Mouse (Mus musculus): ENCODE data around the gene Gba2. TPM values are rescaled to one million over a fixed set of nuclear protein-coding genes. Genes with fewer than 3 reads are reported as not detected.

The Gba2 gene
- polyA plus RNA-seq, 1 experiment from 2014 or later = 44.5 TPM

DNA sequence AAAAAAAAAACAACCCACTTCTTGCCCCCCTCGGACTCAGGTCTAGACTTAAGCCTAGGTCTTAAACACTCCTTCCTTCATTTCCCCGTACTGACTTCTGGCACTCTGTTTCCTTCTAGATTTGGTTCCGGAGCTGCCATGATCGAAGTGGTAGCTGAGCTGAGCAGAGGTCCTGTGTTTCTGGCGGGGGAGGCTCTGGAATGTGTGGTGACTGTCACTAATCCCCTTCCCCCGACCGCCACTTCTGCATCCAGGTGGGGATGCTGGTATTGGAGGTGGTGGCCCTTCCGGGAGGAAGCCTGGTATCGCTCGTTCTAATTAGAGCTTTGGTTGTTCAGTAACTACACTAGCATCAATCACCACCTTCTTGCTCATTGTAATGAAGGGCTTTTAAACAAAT, 583 bp upstream of the Gba2 start:
- WGBS = 9% methylated on average over 10 of the region's 10 CpGs
- peak overlapping the region; percentile 72; the same call in 1 of the 2 replicates for H3K27ac ChIP-seq
- H3K9me3 ChIP-seq (replicated peaks) = no peaks in the 10 kb centered on the region
- peak overlapping the region; percentile 94 for H3K4me2 ChIP-seq
- H3K9ac ChIP-seq = peak overlapping the region; percentile 91
- H3K4me1 ChIP-seq = peaks cover 46% of the 10 kb centered on the region
- no peaks in the 10 kb centered on the region for H3K27me3 ChIP-seq
- H3K4me3 ChIP-seq = peak overlapping the region; percentile 88
- no peak for ATAC-seq
- H3K36me3 ChIP-seq (ENCODE audit: poor library complexity, severe bottlenecking) = peaks cover 42% of the 10 kb centered on the region

DNA sequence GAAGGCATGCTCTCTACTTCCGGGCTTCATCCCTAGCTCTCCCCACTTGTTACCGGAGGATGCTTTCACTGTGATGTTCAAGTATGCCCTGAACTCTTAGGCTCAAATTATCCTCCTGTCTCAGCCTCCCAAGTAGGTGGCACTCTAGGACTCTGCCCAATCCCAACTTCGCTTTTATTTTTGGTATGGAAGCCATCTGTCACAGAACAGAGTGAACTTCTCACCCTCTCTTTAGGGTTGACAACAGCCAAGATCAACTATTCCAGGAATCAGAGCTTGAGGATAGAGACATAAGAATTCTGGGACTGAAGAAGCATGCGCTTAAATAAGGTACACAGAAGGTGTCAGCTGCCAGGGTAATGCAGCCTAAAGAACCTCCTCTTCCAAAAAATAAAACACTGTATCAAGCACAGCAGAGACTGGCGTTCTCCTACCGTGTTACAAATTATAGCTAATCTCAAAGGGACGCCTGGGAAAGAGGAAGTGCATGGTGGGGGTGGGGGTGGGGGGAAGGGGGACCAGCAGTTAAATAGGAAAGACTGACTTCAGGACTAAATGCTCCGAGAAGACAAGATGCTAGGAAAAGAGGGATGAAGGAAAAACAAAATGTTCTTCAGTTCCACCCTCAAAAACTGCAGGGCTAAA, 1.3 kb downstream of the Gba2 start:
- peaks cover 46% of the 10 kb centered on the region for H3K4me1 ChIP-seq
- H3K4me3 ChIP-seq = peak overlapping the region; percentile 88
- H3K9ac ChIP-seq = peak overlapping the region; percentile 91
- WGBS = 63% methylated on average over 8 of the region's 8 CpGs
- no peak overlapping the region for H3K27ac ChIP-seq
- peaks cover 42% of the 10 kb centered on the region for H3K36me3 ChIP-seq (ENCODE audit: poor library complexity, severe bottlenecking)
- ATAC-seq = no peak
- H3K9me3 ChIP-seq (replicated peaks) = no peaks in the 10 kb centered on the region
- no peaks in the 10 kb centered on the region for H3K27me3 ChIP-seq
- H3K4me2 ChIP-seq = peak overlapping the region; percentile 94

DNA sequence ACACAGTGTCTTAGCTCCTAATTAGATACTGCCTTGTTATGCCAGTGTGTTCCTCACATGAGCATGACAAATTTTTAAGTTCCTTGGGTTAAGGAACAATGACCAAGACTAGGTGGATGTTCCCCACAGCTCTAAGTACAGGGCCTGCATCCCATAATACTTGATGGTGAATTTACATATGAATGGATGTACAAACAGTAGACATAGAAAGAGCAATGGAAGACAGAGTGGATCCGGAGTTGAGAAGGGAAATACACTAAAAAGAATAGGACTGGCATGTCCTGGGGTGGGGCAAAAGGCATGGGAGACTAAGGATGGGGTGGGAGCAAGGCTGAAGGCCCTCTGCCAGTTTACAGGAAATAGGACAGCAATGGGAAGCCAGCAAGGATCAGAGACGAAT, 3.3 kb downstream of the Gba2 start:
- no peak for ATAC-seq

DNA sequence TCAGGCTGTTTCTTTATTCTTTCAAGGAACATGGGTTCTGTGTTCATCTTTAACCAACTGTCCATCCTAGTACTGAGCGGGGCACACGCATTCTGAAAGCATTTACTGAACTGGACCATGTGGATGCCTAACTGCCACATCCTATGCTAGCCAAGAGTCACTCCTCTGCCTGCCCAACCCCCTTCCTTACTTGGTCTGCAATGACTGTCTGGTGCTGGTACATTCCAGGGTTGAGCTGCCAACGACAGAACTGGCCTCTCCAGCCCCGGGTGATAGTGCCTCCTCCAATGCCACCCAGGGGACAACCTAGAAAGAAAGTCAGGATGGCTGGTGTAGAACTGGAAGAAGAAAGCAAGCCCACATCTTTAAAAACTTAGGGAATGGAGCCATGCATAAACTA, 5.1 kb downstream of the Gba2 start:
- ATAC-seq = no peak
- Histone ChIP-seq H3K4me3 (no peak overlapping the region), H3K4me2 (no peak overlapping the region), H3K9me3 (replicated peaks) (no peaks in the 10 kb centered on the region), H3K9ac (no peak overlapping the region), H3K4me1 (peaks cover 36% of the 10 kb centered on the region), H3K27ac (no peak overlapping the region), H3K27me3 (no peaks in the 10 kb centered on the region), H3K36me3 (ENCODE audit: poor library complexity, severe bottlenecking) (peaks cover 58% of the 10 kb centered on the region)
- WGBS = 88% methylated on average over 4 of the region's 4 CpGs

More for the DNA sequence above, 3.3 kb downstream of the Gba2 start:
- Histone ChIP-seq H3K36me3 (ENCODE audit: poor library complexity, severe bottlenecking) (peaks cover 42% of the 10 kb centered on the region), H3K27me3 (no peaks in the 10 kb centered on the region), H3K9ac (peak overlapping the region; percentile 53), H3K9me3 (replicated peaks) (no peaks in the 10 kb centered on the region), H3K27ac (0 out of 2 replicates have a peak overlapping the region, but pooled peaks have one; percentile 1), H3K4me1 (peaks cover 46% of the 10 kb centered on the region), H3K4me3 (peak overlapping the region; percentile 17; the same call in 1 of the 2 replicates), H3K4me2 (peak overlapping the region; percentile 94)
- 43% methylated on average over 2 of the region's 2 CpGs for WGBS

DNA sequence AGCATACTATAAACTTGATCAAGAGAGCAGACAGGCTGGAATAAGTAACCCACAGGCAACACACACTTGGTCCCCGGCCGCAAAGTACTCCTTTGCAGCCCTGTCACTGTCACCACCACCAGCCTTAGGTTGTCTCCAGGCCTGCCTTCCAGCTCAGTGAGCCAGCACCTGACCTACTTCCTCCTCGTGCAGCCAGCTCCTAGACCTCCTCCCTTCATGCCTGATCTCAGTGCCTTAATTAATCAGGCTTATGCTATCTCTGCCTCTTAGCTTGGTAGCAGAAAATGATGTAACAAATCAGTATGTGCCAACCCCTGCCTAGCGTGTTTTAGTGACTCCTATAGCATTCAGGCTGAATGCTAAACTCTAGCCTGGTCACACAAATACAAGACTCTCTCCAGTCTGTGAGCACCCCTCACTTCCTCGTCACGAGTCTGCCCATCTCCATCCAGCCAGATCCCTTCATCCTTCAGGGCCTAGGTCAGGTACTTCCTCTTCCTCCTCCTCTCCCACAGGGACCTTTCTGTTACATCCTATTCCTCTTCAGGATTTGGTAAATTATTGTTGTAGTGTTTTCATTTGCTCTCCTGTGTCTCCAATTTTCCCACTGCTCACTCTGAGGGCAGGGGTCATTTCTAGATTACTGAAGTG, 7.2 kb downstream of the Gba2 start:
- Histone ChIP-seq H3K4me2 (no peak overlapping the region), H3K27ac (no peak overlapping the region), H3K9me3 (replicated peaks) (no peaks in the 10 kb centered on the region), H3K27me3 (no peaks in the 10 kb centered on the region), H3K4me3 (no peak overlapping the region), H3K36me3 (ENCODE audit: poor library complexity, severe bottlenecking) (peaks cover 78% of the 10 kb centered on the region), H3K9ac (no peak overlapping the region), H3K4me1 (peaks cover 18% of the 10 kb centered on the region)
- no peak for ATAC-seq
- WGBS = 91% methylated on average over 6 of the region's 6 CpGs

DNA sequence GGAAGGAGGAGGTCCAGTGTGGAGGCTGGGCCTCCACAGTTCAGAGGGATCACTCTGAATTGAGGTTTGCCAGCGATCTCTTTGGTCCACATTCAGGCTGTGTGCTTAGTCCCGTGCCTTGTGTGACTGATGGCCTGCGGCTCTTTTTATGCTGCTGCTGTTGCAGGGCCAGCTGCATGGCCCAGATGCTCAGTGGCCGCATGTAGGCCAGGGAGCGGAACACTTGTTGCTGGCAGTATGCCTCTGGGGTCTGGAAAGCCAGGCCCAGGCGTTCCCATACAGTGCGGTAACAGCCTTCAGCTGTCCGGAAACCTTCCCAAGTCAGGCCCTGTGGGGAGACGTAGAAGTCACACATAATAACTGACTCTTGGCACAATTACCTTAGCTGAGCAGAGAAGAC, 11.5 kb downstream of the Gba2 start:
- Histone ChIP-seq H3K9me3 (replicated peaks) (no peaks in the 10 kb centered on the region), H3K4me1 (peaks cover 15% of the 10 kb centered on the region), H3K9ac (no peak overlapping the region), H3K4me3 (no peak overlapping the region), H3K4me2 (no peak overlapping the region), H3K36me3 (ENCODE audit: poor library complexity, severe bottlenecking) (peaks cover 80% of the 10 kb centered on the region), H3K27ac (no peak overlapping the region), H3K27me3 (no peaks in the 10 kb centered on the region)
- no peak for ATAC-seq
- 94% methylated on average over 9 of the region's 9 CpGs for WGBS

DNA sequence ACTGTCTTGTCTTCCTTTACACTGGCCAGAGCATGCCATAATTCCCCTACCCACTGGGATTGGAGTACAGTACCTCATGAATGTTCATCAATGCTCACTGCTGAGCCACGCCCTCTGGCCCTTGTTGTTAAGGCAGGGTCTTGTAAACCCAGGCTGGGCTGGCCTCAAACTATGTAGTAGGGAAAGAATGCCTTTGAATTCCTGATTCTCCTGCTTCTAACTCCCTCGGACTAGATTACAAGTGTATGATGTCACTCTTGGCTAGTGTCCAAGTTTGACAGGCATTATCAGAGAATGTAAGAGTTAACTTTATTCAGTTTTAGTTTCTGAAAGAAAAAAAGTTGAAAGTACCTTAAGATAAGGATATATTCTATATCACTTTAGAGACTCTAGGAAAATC, 14.4 kb downstream of the Gba2 start:
- ATAC-seq = no peak
- Histone ChIP-seq H3K4me1 (peaks cover 37% of the 10 kb centered on the region), H3K27ac (no peak overlapping the region), H3K9ac (no peak overlapping the region), H3K9me3 (replicated peaks) (no peaks in the 10 kb centered on the region), H3K4me2 (peak overlapping the region; percentile 80), H3K4me3 (no peak overlapping the region), H3K36me3 (ENCODE audit: poor library complexity, severe bottlenecking) (peaks cover 51% of the 10 kb centered on the region), H3K27me3 (no peaks in the 10 kb centered on the region)
- 34% methylated on average over 2 of the region's 2 CpGs for WGBS

DNA sequence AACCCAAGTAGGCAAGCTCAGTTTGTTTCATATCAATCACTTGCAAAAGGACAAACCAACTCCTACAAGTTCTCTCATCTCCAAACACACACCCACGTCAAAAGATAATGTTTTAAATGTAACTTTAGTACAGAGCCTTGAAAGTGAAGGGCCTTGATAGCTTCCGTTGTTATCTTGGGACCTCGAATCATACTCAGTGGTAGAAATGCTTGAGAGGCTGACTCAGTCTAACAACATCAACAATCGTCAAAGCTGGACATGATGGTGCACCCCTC, 15.1 kb downstream of the Gba2 start:
- H3K9me3 ChIP-seq (replicated peaks) = no peaks in the 10 kb centered on the region
- peaks cover 43% of the 10 kb centered on the region for H3K4me1 ChIP-seq
- H3K9ac ChIP-seq = peak overlapping the region; percentile 95; the same call in 1 of the 2 replicates
- no peak for ATAC-seq
- no peaks in the 10 kb centered on the region for H3K27me3 ChIP-seq
- H3K36me3 ChIP-seq (ENCODE audit: poor library complexity, severe bottlenecking) = peaks cover 47% of the 10 kb centered on the region
- H3K4me2 ChIP-seq = peak overlapping the region; percentile 80
- H3K27ac ChIP-seq = no peak overlapping the region
- 85% methylated on average over 4 of the region's 4 CpGs for WGBS
- H3K4me3 ChIP-seq = peak overlapping the region; percentile 90

DNA sequence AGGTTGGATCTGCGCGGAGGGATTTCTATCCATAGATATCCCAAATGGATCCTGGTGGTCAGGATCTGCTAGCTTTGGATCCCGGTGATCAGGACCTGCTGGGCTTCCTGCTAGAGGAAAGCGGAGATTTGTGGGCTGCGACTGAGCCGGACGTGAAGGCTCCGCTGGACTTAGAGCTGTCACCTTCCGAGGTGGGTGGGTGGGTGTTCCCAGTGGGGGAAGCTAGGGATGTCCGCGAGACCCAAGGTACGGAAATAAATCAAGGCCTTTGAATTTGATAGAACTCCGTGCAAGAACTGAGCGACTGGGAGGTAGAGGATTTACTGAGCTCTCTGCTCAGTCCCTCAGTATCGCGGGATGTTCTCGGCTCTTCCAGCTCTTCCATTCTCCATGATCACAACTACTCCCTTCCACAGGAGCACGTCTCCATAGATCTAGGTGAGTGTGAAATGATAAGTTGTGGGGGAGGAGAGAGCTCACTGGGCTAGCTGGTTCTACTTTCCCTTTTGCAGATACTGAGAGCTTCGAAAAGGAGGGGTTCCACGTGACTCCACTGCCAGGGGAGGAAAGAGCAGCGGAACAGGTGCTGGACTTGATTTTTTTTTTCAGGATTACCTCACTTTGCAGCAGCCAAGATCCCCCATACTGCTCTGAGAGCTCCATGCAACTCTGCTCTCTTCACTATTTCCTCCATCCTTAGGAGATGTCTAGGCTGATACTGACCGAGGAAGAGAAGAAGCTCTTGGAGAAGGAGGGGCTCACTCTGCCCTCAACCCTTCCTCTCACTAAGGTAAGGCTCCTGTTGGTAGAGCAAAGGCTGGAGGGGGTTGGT, 15.7 kb downstream of the Gba2 start:
- ATAC-seq = no peak; the same call in none of the 2 replicates
- peaks cover 42% of the 10 kb centered on the region for H3K36me3 ChIP-seq (ENCODE audit: poor library complexity, severe bottlenecking)
- peak overlapping the region; percentile 80 for H3K4me2 ChIP-seq

DNA sequence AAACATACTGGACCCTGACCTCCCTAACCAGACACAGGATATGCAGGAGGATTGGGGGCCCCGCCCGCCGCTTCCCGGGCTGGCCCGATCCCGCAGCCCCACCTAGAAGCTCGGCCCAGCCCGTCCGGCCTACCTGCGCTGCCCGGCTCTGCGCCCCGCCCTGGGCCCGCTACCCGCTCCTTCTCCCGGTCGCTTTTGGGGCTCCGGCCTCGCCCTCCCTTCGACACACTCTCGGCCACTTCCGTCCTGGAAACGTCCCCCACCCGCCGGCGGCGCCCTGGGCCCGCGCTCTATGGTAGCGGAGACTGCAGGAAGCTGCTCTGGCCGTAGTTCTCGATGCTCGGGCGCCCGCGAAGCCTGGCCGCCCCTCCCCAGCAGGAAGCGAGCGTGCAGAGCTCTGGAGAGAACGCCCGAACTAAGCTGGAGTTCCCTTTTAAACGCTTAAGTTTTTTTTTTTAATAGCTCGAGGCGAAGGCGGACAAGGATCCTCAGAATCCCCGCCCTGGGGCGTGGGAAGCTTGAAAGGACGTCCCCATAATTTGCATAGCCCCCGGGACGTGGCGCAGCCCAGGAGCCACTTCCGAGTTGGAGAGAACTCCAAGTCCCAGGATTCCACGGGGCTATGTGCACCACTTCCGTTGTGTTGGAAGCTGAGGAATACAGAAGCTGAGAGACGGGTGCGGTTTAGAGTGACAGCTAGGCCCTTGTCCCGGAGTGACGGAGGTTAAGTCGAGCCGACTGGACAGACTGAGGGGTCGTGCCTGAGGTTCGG, 16.5 kb downstream of the Gba2 start, which contains the start of the genes Creb3 and Tln1:
Gene Creb3, plus strand, starts transcription at position 336 of the 772 bp plus-strand sequence.
Gene Tln1, minus strand, starts transcription at position 695 of the 772 bp plus-strand sequence.
- Histone ChIP-seq H3K9me3 (replicated peaks) (no peaks in the 10 kb centered on the region), H3K36me3 (ENCODE audit: poor library complexity, severe bottlenecking) (peaks cover 34% of the 10 kb centered on the region), H3K27me3 (no peaks in the 10 kb centered on the region), H3K4me3 (peak within 1 kb of the TSS; percentile 90), H3K4me1 (peaks cover 46% of the 10 kb centered on the region), H3K4me2 (peak within 1 kb of the TSS; percentile 80), H3K27ac (peak within 1 kb of the TSS; percentile 97), H3K9ac (peak within 1 kb of the TSS; percentile 95)
- under 1% methylated on average over 60 of the region's 62 CpGs for WGBS
- ATAC-seq = peak; percentile 96

More for the DNA sequence above, 15.7 kb downstream of the Gba2 start:
- H3K9ac ChIP-seq = peak overlapping the region; percentile 95
- peak overlapping the region; percentile 90 for H3K4me3 ChIP-seq
- peak overlapping the region; percentile 97 for H3K27ac ChIP-seq
- no peaks in the 10 kb centered on the region for H3K9me3 ChIP-seq (replicated peaks)
- peaks cover 46% of the 10 kb centered on the region for H3K4me1 ChIP-seq
- H3K27me3 ChIP-seq = no peaks in the 10 kb centered on the region
- WGBS = 7% methylated on average over 22 of the region's 22 CpGs

DNA sequence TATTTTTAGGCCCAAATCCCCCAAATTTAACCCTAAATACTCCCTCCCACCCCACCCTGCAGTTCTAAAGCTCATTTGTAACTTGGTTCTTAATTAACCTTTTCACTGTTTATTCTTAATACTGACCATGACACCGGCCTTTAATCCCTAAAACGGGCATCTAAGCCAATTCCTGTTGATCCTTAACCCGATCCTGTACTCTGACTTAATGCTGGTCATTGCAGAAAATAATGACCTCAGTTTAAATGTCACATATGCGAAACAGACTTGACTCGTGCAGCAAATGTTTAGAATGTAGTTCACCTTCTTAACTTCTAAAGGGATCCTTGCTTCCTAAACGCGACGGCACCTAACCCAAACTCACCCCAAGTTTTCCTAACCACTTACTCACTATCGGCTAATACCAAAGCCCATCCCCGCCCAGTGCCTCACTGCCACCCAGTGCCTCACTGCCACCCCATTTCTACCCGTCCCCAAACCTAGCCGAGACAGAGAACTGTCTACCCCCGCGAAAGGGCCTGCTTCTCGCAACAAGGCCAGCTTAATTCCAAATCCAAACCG, 17.2 kb downstream of the Gba2 start:
- Histone ChIP-seq H3K4me3 (peak overlapping the region; percentile 90), H3K36me3 (ENCODE audit: poor library complexity, severe bottlenecking) (peaks cover 27% of the 10 kb centered on the region), H3K27ac (peak overlapping the region; percentile 97), H3K9me3 (replicated peaks) (no peaks in the 10 kb centered on the region), H3K27me3 (no peaks in the 10 kb centered on the region), H3K4me1 (peaks cover 46% of the 10 kb centered on the region), H3K4me2 (peak overlapping the region; percentile 80), H3K9ac (peak overlapping the region; percentile 95)
- ATAC-seq = peak; percentile 41
- WGBS = 2% methylated on average over 16 of the region's 16 CpGs
